Mouse (Mus musculus): ENCODE data around the gene Map4k4.

The Map4k4 gene

GRCm38 (mm10) chr1:40037831-40038230, 137.1 kb downstream of the Map4k4 start:
- no peak for DNase-seq (ENCODE audit: low read depth, low spot score)

- DNase-seq (ENCODE audit: low read depth, low spot score), result no peak
These were observed 145.0 kb downstream of the Map4k4 start for GRCm38 (mm10) chr1:40045686-40046085.

- DNase-seq (ENCODE audit: low read depth, low spot score), result no peak
These were observed 145.9 kb downstream of the Map4k4 start for GRCm38 (mm10) chr1:40046600-40046999.

GRCm38 (mm10) chr1:40051157-40051556, 150.4 kb downstream of the Map4k4 start:
- no peak for DNase-seq (ENCODE audit: low read depth, low spot score)

- no peak for DNase-seq (ENCODE audit: low read depth, low spot score)
These were observed 151.4 kb downstream of the Map4k4 start for GRCm38 (mm10) chr1:40052156-40052555.

- no peak for DNase-seq (ENCODE audit: low read depth, low spot score)
These were observed 152.4 kb downstream of the Map4k4 start for GRCm38 (mm10) chr1:40053071-40053470.

- DNase-seq (ENCODE audit: low read depth, low spot score), result no peak
These were observed 154.3 kb downstream of the Map4k4 start for GRCm38 (mm10) chr1:40055051-40055450.

- DNase-seq (ENCODE audit: low read depth, low spot score), result no peak
These were observed 155.2 kb downstream of the Map4k4 start for GRCm38 (mm10) chr1:40055963-40056362.

GRCm38 (mm10) chr1:40057351-40057750, 156.6 kb downstream of the Map4k4 start:
- DNase-seq (ENCODE audit: low read depth, low spot score), result no peak

GRCm38 (mm10) chr1:40058013-40058412, 157.3 kb downstream of the Map4k4 start:
- no peak for DNase-seq (ENCODE audit: low read depth, low spot score)

GRCm38 (mm10) chr1:40059122-40059774, 158.5 kb downstream of the Map4k4 start:
- DNase-seq (ENCODE audit: low read depth, low spot score), result no peak

GRCm38 (mm10) chr1:40061359-40061758, 160.6 kb downstream of the Map4k4 start:
- no peak for DNase-seq (ENCODE audit: low read depth, low spot score)

- no peak for DNase-seq (ENCODE audit: low read depth, low spot score)
These were observed 162.7 kb downstream of the Map4k4 start for GRCm38 (mm10) chr1:40063409-40063808.

- no peak for DNase-seq (ENCODE audit: low read depth, low spot score)
These were observed 163.8 kb downstream of the Map4k4 start for GRCm38 (mm10) chr1:40064508-40064907.

- DNase-seq (ENCODE audit: low read depth, low spot score), result no peak
These were observed 171.8 kb downstream of the Map4k4 start for GRCm38 (mm10) chr1:40072558-40072957.

- DNase-seq (ENCODE audit: low read depth, low spot score), result no peak
These were observed 173.1 kb downstream of the Map4k4 start, which contains the start of gene Il1r2 for GRCm38 (mm10) chr1:40073779-40074178. Gene Il1r2 (plus strand): TSS chr1:40074079.

Data from retina, adult 2 months (tissue).